Mouse (Mus musculus): ENCODE measurements around the gene Oas1d. TPM values are rescaled to one million over a fixed set of nuclear protein-coding genes. Genes with fewer than 3 reads are reported as not detected.

Gene Oas1d
- polyA plus RNA-seq, 1 experiment from 2014 or later = not detected

Other genes with a start within 250 kb of the Oas1d start
- 0.74 and 0.84 TPM in 2 replicates for gene Dtx1, start 202.6 kb upstream of the Oas1d start, polyA plus RNA-seq (2015; fragmentation: Nextera tagmentation; extraction: Ambion mirVana)
- 0.24 and 0.32 TPM in 2 replicates for gene Oas2, start 164.7 kb upstream of the Oas1d start, polyA plus RNA-seq (2015; fragmentation: Nextera tagmentation; extraction: Ambion mirVana)
- gene Oas3, start 136.9 kb upstream of the Oas1d start, polyA plus RNA-seq (2015; fragmentation: Nextera tagmentation; extraction: Ambion mirVana) = 0.18 and 0.37 TPM in 2 replicates
- not detected in 2 replicates for gene Oas1e, start 119.0 kb upstream of the Oas1d start, polyA plus RNA-seq (2015; fragmentation: Nextera tagmentation; extraction: Ambion mirVana)
- gene Oas1c, start 102.0 kb upstream of the Oas1d start, polyA plus RNA-seq (2015; fragmentation: Nextera tagmentation; extraction: Ambion mirVana) = 0.29 and 0.55 TPM in 2 replicates
- not detected in 2 replicates for gene Oas1f, start 67.2 kb upstream of the Oas1d start, polyA plus RNA-seq (2015; fragmentation: Nextera tagmentation; extraction: Ambion mirVana)
- gene Oas1h, start 53.1 kb upstream of the Oas1d start, polyA plus RNA-seq (2015; fragmentation: Nextera tagmentation; extraction: Ambion mirVana) = not detected in 2 replicates
- gene Oas1g, start 26.9 kb upstream of the Oas1d start, polyA plus RNA-seq (2015; fragmentation: Nextera tagmentation; extraction: Ambion mirVana) = 0.20 and 0.24 TPM in 2 replicates
- 1.1 and 1.6 TPM in 2 replicates for gene Oas1a, start 7.0 kb upstream of the Oas1d start, polyA plus RNA-seq (2015; fragmentation: Nextera tagmentation; extraction: Ambion mirVana)
- gene Rph3a, start 95.6 kb downstream of the Oas1d start, polyA plus RNA-seq (2015; fragmentation: Nextera tagmentation; extraction: Ambion mirVana) = 0.08 TPM in 1 of 2 replicates, not detected in the other